Mouse (Mus musculus): ENCODE data around the gene Hnrnpa1. TPM values are rescaled to one million over a fixed set of nuclear protein-coding genes. Genes with fewer than 3 reads are reported as not detected.

The Hnrnpa1 gene
- total RNA-seq (2021), result 100 to 1,000 TPM; 140 to 154 TPM

- intact Hi-C loops (cut with DNase I), result loop anchor here (2.0 kb wide), 1 partner anchor 64 kb away; no protein-coding TSS in a partner anchor
- peak; percentile 86 to 91 for DNase-seq
These were observed at the start of gene Hnrnpa1 for GRCm38 (mm10) chr15:103240160-103241028. Hnrnpa1 (plus strand) TSS chr15:103240432.

- intact Hi-C loops (cut with DNase I), result no loop called here
- DNase-seq, result peak; percentile 42 to 52
These were observed 49.4 kb upstream of the Hnrnpa1 start for GRCm38 (mm10) chr15:103190531-103191462.

GRCm38 (mm10) chr15:103193606-103194005, 46.6 kb upstream of the Hnrnpa1 start:
- no peak for DNase-seq
- intact Hi-C loops (cut with DNase I), result no loop called here

GRCm38 (mm10) chr15:103196835-103197234, 43.4 kb upstream of the Hnrnpa1 start:
- intact Hi-C loops (cut with DNase I), result no loop called here
- no peak for DNase-seq

- DNase-seq, result no peak
- intact Hi-C loops (cut with DNase I), result no loop called here
These were observed 42.4 kb upstream of the Hnrnpa1 start for GRCm38 (mm10) chr15:103197785-103198184.

GRCm38 (mm10) chr15:103202088-103202793, 38.0 kb upstream of the Hnrnpa1 start:
- intact Hi-C loops (cut with DNase I), result no loop called here
- DNase-seq, result peak; percentile 47 to 57

- intact Hi-C loops (cut with DNase I), result loop anchor here (5.0 kb wide), 1 partner anchor 102 kb away; no protein-coding TSS in a partner anchor
- DNase-seq, result no peak
These were observed 35.1 kb upstream of the Hnrnpa1 start for GRCm38 (mm10) chr15:103205156-103205555.

- no peak for DNase-seq
- intact Hi-C loops (cut with DNase I), result loop anchor here (2.0 kb wide), 1 partner anchor 25 kb away; the partner anchor contains the start of gene Cbx5
These were observed 26.1 kb upstream of the Hnrnpa1 start for GRCm38 (mm10) chr15:103214149-103214548.

- peak; percentile 80 to 84 for DNase-seq
- intact Hi-C loops (cut with DNase I), result loop anchor here (2.0 kb wide), 1 partner anchor 24 kb away; the partner anchor contains the start of gene Cbx5
These were observed 25.0 kb upstream of the Hnrnpa1 start for GRCm38 (mm10) chr15:103214971-103215907.

GRCm38 (mm10) chr15:103216052-103216451, 24.2 kb upstream of the Hnrnpa1 start:
- no peak for DNase-seq

GRCm38 (mm10) chr15:103220785-103221184, 19.4 kb upstream of the Hnrnpa1 start:
- DNase-seq, result no peak
- intact Hi-C loops (cut with DNase I), result no loop called here

More at GRCm38 (mm10) chr15:103216052-103216451, 24.2 kb upstream of the Hnrnpa1 start:
- intact Hi-C loops (cut with DNase I), result no loop called here

GRCm38 (mm10) chr15:103221386-103221785, 18.8 kb upstream of the Hnrnpa1 start:
- intact Hi-C loops (cut with DNase I), result no loop called here
- no peak for DNase-seq

- no peak for DNase-seq
- intact Hi-C loops (cut with DNase I), result no loop called here
These were observed 16.1 kb upstream of the Hnrnpa1 start for GRCm38 (mm10) chr15:103224161-103224560.

- intact Hi-C loops (cut with DNase I), result no loop called here
- no peak for DNase-seq
These were observed 13.2 kb upstream of the Hnrnpa1 start for GRCm38 (mm10) chr15:103227022-103227421.

- intact Hi-C loops (cut with DNase I), result no loop called here
- no peak for DNase-seq
These were observed 12.7 kb upstream of the Hnrnpa1 start for GRCm38 (mm10) chr15:103227572-103227971.

GRCm38 (mm10) chr15:103228904-103229303, 11.3 kb upstream of the Hnrnpa1 start:
- no peak for DNase-seq
- intact Hi-C loops (cut with DNase I), result no loop called here

- DNase-seq, result no peak
- intact Hi-C loops (cut with DNase I), result no loop called here
These were observed 7.1 kb upstream of the Hnrnpa1 start for GRCm38 (mm10) chr15:103233119-103233518.

- no peak for DNase-seq
- intact Hi-C loops (cut with DNase I), result no loop called here
These were observed 2.9 kb upstream of the Hnrnpa1 start for GRCm38 (mm10) chr15:103237295-103237694.

- DNase-seq, result peak in 1 of 2 experiments; percentile 88
- intact Hi-C loops (cut with DNase I), result loop anchor here (2.0 kb wide), 2 partner anchors 24 to 34 kb away; partner anchors contain the start of gene Copz1
These were observed 1.0 kb upstream of the Hnrnpa1 start for GRCm38 (mm10) chr15:103239130-103239684.

Data from heart, postnatal 36 days (tissue).